Mouse (Mus musculus) megakaryocyte, embryonic 14.5 days (primary cell): ENCODE data around the gene Kansl2. TPM values are rescaled to one million over a fixed set of nuclear protein-coding genes. Genes with fewer than 3 reads are reported as not detected.

ENCODE experiments used
- H3K27me3 ChIP-seq: replicated peaks from 2 replicates; pipeline ENCODE3; 2012; ENCODE audit warnings: inconsistent platforms
- H3K36me3 ChIP-seq: replicated peaks from 2 replicates; pipeline ENCODE3; 2012; ENCODE audit warnings: low read length, inconsistent platforms, mixed read lengths
- H3K4me1 ChIP-seq: 2 replicates; pipeline ENCODE4 v1.6.1; 2012; ENCODE audit warnings: inconsistent platforms
- H3K4me3 ChIP-seq: replicated peaks from 2 replicates; pipeline ENCODE3; 2012; ENCODE audit warnings: moderate library complexity, mild to moderate bottlenecking, inconsistent platforms
- H3K9me3 ChIP-seq: 2 replicates; pipeline ENCODE4 v1.6.1; 2012; ENCODE audit warnings: inconsistent platforms
- FLI1 ChIP-seq: IDR thresholded peaks from 2 replicates; pipeline ENCODE4 v1.6.1; 2012; ENCODE audit warnings: low read length, inconsistent platforms, mixed read lengths
- GATA1 ChIP-seq: IDR thresholded peaks from 3 replicates; pipeline ENCODE4 v1.6.1; 2012; ENCODE audit warnings: mixed read lengths, low read length, inconsistent platforms, borderline replicate concordance
- polyA plus RNA-seq: library from polyadenylated mRNA; stranded (reverse); fragments of >175 nt; gene quantifications from 2 replicates; pipeline ENCODE4 v1.2.3, GENCODE M21; 2012; ENCODE audit warnings: low replicate concordance; ENCODE audit not compliant: insufficient read depth

Kansl2 gene
- polyA plus RNA-seq, 1 experiment = 14.4 TPM

GRCm38 (mm10) chr15:98537923-98538322 is 3.9 kb upstream of the Kansl2 start:
- Histone ChIP-seq H3K36me3 (peaks cover 47% of the 10 kb centered on the region), H3K4me3 (no peak overlapping the region), H3K4me1 (peaks cover 46% of the 10 kb centered on the region), H3K27me3 (no peaks in the 10 kb centered on the region), H3K9me3 (no peaks in the 10 kb centered on the region)
- TF ChIP-seq FLI1 (no peak), GATA1 (no peak)

- peaks cover 39% of the 10 kb centered on the region for H3K36me3 ChIP-seq
- H3K4me3 ChIP-seq = no peak overlapping the region
- TF ChIP-seq GATA1 = no peak
- TF ChIP-seq FLI1 = no peak
- H3K27me3 ChIP-seq = no peaks in the 10 kb centered on the region
- no peaks in the 10 kb centered on the region for H3K9me3 ChIP-seq
- peaks cover 52% of the 10 kb centered on the region for H3K4me1 ChIP-seq
Measured at GRCm38 (mm10) chr15:98536828-98537510, 2.9 kb upstream of the Kansl2 start.

DNA sequence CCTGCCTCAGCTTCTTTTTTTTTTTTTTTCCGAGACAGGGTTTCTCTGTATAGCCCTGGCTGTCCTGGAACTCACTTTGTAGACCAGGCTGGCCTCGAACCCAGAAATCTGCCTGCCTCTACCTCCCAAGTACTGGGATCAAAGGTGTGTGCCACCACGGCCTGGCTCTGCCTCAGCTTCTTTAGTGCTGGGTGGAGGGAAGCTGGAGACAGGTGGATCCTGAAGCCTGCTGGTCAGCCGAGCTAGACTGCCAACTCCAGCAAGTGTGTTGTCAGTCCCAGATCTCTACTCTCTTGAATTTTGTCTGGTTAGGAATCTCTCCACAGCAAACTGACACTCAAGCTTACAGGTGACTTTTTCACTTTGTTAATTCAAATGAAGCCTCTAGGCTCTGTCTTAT is 1.9 kb upstream of the Kansl2 start:
- no peak overlapping the region for H3K4me3 ChIP-seq
- H3K4me1 ChIP-seq = peaks cover 54% of the 10 kb centered on the region
- no peak for TF ChIP-seq FLI1
- TF ChIP-seq GATA1 = no peak
- H3K9me3 ChIP-seq = no peaks in the 10 kb centered on the region
- peaks cover 39% of the 10 kb centered on the region for H3K36me3 ChIP-seq
- no peaks in the 10 kb centered on the region for H3K27me3 ChIP-seq

- H3K27me3 ChIP-seq = no peaks in the 10 kb centered on the region
- no peaks in the 10 kb centered on the region for H3K9me3 ChIP-seq
- H3K4me3 ChIP-seq = peak overlapping the region; percentile 92
- H3K36me3 ChIP-seq = peaks cover 40% of the 10 kb centered on the region
- peaks cover 47% of the 10 kb centered on the region for H3K4me1 ChIP-seq
- TF ChIP-seq GATA1 = no peak
- no peak for TF ChIP-seq FLI1
Measured at GRCm38 (mm10) chr15:98533035-98533531, 981 bp downstream of the Kansl2 start.

GRCm38 (mm10) chr15:98532281-98532680 is 1.8 kb downstream of the Kansl2 start:
- no peaks in the 10 kb centered on the region for H3K9me3 ChIP-seq
- peak overlapping the region; percentile 92 for H3K4me3 ChIP-seq
- TF ChIP-seq GATA1 = no peak
- TF ChIP-seq FLI1 = no peak
- peaks cover 47% of the 10 kb centered on the region for H3K4me1 ChIP-seq
- H3K36me3 ChIP-seq = peaks cover 45% of the 10 kb centered on the region
- H3K27me3 ChIP-seq = no peaks in the 10 kb centered on the region

DNA sequence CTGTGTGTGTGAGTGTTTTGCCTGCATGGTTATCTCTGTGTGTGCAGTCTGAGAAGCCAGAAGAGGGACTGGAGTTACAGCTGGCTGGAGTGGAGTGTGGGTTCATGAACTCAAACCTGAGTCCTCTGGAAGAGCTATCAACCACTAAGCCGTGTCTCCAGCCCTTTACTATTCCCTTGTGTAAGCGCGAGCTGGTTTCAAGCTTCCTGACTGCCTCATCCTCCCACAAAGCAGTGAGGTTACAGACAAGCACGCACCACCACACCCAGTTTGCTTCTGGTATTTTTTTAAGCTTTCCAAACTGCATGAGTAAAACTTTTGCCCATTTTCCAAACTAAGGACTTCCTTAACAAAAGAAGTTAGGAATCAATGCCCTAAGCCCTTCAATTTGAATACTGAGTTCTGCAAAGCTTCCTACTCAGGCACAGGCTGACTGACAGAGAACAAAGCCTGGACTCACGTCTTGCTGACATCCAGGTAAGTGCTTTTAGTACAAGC is 5.9 kb downstream of the Kansl2 start:
- TF ChIP-seq FLI1 (no peak), GATA1 (no peak)
- Histone ChIP-seq H3K4me3 (no peak overlapping the region), H3K36me3 (peaks cover 86% of the 10 kb centered on the region), H3K27me3 (no peaks in the 10 kb centered on the region), H3K9me3 (no peaks in the 10 kb centered on the region), H3K4me1 (peaks cover 53% of the 10 kb centered on the region)

DNA sequence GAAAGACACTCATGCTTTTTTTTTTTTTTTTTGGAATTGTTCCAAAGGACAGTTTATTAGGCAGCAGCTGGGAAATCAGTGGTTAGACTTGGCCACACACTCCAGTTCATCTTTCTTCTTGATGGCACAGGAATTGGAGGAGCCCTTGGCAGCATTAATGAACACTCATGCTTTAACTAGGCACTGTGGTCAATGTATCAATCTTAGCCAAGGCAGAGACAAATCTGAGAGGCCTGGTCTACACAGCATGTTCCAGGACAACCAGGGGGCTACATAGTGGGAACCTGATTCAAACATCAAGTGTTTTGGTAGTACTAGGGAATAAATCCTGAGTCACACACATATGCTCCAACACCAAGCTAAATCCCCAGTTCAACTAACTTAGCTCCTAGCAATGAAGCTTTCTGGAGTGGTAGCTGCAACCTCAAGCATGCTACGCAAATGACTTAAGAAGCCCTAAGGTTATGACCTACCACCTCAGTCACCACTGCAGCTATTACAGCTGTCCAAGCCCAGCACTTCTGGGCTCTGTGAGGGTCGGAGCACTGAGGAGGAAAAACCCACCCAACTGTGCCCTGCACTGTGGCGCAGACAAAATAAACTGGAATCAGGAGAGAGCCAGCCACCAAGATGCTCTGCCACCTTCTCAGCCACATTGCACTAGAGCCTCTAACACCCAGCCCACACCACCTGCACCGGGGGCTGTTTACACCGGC is 6.8 kb downstream of the Kansl2 start:
- Histone ChIP-seq H3K36me3 (peaks cover 95% of the 10 kb centered on the region), H3K9me3 (no peaks in the 10 kb centered on the region), H3K27me3 (no peaks in the 10 kb centered on the region), H3K4me3 (no peak overlapping the region), H3K4me1 (peaks cover 44% of the 10 kb centered on the region)
- no peak for TF ChIP-seq FLI1
- TF ChIP-seq GATA1 = no peak

GRCm38 (mm10) chr15:98526057-98526456 is 8.0 kb downstream of the Kansl2 start:
- no peaks in the 10 kb centered on the region for H3K27me3 ChIP-seq
- no peaks in the 10 kb centered on the region for H3K9me3 ChIP-seq
- TF ChIP-seq GATA1 = no peak
- TF ChIP-seq FLI1 = no peak
- peak overlapping the region; percentile 38 for H3K4me3 ChIP-seq
- H3K4me1 ChIP-seq = peaks cover 41% of the 10 kb centered on the region
- peaks cover 98% of the 10 kb centered on the region for H3K36me3 ChIP-seq

DNA sequence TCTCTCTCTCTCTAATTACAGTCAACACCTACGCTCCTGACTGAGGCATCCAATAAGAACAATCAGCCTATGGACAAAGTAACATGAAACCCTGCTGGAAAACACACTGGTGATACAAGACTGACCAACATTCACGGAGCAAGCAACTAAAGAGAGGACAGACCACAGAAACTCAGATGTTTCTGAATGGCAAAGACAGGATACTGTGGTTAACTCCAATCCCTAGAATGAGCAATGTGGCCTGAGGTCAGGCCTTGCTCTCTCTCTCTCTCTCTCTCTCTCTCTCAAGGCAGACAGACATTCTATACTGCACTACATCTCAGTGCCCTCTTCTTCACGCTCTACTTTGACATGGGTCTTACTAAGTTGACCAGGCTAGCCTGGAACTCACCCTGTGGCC is 12.8 kb downstream of the Kansl2 start:
- Histone ChIP-seq H3K9me3 (no peaks in the 10 kb centered on the region), H3K27me3 (no peaks in the 10 kb centered on the region), H3K4me1 (peaks cover 32% of the 10 kb centered on the region), H3K36me3 (peaks cover 85% of the 10 kb centered on the region), H3K4me3 (no peak overlapping the region)
- TF ChIP-seq FLI1 (no peak), GATA1 (no peak)
